Mouse (Mus musculus): ENCODE measurements at regions not wholly inside any gene's neighbourhood (a gene's known extent, or its start where the extent isn't known, plus 50 kb on each side); places are given as distances from the start of the nearest gene placed in this dataset.

DNA sequence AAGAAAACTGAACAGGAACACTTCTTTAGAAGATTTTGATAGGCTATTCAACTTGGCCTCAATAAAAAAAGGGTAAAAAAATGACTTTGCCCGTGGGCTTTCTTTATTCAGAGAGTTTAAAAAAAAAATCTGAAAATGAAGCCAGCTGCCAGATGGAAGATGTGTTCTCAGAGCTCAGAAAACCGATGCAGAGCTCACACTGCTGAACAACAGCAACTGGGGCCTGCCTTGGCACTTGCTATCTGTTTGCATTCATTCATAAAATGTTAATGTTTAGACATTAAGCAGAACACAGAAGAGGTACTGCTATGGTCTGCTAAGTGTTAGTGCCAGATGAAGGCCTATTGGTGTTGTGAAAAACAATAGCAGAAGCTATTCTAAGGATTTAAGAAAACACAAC lies 173.8 kb upstream of the Smc2 start:
- Histone ChIP-seq H3K9ac (replicated peaks; ENCODE audit: low read length) (no peak overlapping the region), H3K4me2 (ENCODE audit: low read length) (no peak overlapping the region), H3K36me3 (ENCODE audit: control insufficient read depth, insufficient read depth, low read length) (no peaks in the 10 kb centered on the region), H3K4me1 (ENCODE audit: control insufficient read depth, insufficient read depth, low read length) (no peaks in the 10 kb centered on the region), H3K4me3 (replicated peaks; ENCODE audit: low read depth, low read length) (no peak overlapping the region), H3K9me3 (ENCODE audit: control insufficient read depth, low read length) (no peaks in the 10 kb centered on the region), H3K27me3 (ENCODE audit: control insufficient read depth, insufficient read depth, low read length) (no peaks in the 10 kb centered on the region), H3K27ac (replicated peaks; ENCODE audit: low read depth, low read length) (no peak overlapping the region)
- no peak for ATAC-seq (ENCODE audit: low FRiP score, low TSS enrichment)
- WGBS, result 31% methylated on average over 2 of the region's 2 CpGs
- peak; percentile 8 for DNase-seq

DNA sequence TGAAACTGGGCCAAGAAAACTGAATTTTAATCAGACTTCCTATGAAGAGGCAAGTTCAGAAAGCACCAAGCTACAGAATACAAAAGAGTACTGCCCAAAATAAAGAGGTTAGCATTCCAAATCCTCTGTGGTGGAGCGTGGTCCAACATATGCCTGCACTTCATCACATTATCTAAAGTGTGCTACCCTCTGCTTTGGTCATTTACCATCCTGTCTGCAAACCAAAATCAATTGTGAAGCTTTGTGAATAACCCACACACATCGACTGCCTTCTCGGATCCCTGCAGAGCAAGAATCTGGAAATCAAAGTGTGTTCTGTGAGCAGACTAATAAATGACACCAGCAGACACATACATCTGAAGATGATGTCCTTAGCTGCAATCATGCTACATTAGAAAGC lies 156.6 kb upstream of the Smc2 start:
- 17% methylated on average over 3 of the region's 3 CpGs for WGBS
- Histone ChIP-seq H3K4me3 (replicated peaks; ENCODE audit: low read depth, low read length) (no peak overlapping the region), H3K9ac (replicated peaks; ENCODE audit: low read length) (no peak overlapping the region), H3K27me3 (ENCODE audit: control insufficient read depth, insufficient read depth, low read length) (no peaks in the 10 kb centered on the region), H3K4me2 (ENCODE audit: low read length) (no peak overlapping the region), H3K36me3 (ENCODE audit: control insufficient read depth, insufficient read depth, low read length) (no peaks in the 10 kb centered on the region), H3K9me3 (ENCODE audit: control insufficient read depth, low read length) (no peaks in the 10 kb centered on the region), H3K27ac (replicated peaks; ENCODE audit: low read depth, low read length) (no peak overlapping the region), H3K4me1 (ENCODE audit: control insufficient read depth, insufficient read depth, low read length) (no peaks in the 10 kb centered on the region)
- ATAC-seq (ENCODE audit: low FRiP score, low TSS enrichment) (no peak; the same call in 1 of the 2 replicates), DNase-seq (peak; percentile 45)

DNA sequence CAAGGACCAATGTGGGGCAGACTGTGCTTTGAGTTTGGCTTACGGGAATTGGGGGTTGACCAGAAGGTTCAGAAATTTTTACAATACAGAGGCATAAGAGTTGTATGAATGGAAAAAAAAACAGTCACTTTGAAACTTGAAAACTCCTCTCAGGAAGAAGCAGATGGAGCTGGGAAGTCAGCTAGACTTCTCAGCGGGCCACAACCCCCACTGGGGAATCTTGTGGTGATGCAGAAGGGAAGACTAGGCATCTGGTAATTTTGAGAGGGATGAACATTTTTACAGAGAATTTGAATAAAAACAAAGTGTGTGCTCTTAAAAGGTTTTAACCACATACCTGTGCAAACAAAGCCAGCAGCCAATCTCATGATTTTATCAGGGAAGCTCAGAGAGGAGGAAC lies 154.1 kb upstream of the Smc2 start:
- Histone ChIP-seq H3K4me3 (replicated peaks; ENCODE audit: low read depth, low read length) (no peak overlapping the region), H3K9me3 (ENCODE audit: control insufficient read depth, low read length) (no peaks in the 10 kb centered on the region), H3K4me1 (ENCODE audit: control insufficient read depth, insufficient read depth, low read length) (no peaks in the 10 kb centered on the region), H3K27me3 (ENCODE audit: control insufficient read depth, insufficient read depth, low read length) (no peaks in the 10 kb centered on the region), H3K9ac (replicated peaks; ENCODE audit: low read length) (no peak overlapping the region), H3K36me3 (ENCODE audit: control insufficient read depth, insufficient read depth, low read length) (no peaks in the 10 kb centered on the region), H3K4me2 (ENCODE audit: low read length) (no peak overlapping the region), H3K27ac (replicated peaks; ENCODE audit: low read depth, low read length) (no peak overlapping the region)
- ATAC-seq (ENCODE audit: low FRiP score, low TSS enrichment) (no peak), DNase-seq (no peak)
- 83% methylated on average over 2 of the region's 2 CpGs for WGBS

DNA sequence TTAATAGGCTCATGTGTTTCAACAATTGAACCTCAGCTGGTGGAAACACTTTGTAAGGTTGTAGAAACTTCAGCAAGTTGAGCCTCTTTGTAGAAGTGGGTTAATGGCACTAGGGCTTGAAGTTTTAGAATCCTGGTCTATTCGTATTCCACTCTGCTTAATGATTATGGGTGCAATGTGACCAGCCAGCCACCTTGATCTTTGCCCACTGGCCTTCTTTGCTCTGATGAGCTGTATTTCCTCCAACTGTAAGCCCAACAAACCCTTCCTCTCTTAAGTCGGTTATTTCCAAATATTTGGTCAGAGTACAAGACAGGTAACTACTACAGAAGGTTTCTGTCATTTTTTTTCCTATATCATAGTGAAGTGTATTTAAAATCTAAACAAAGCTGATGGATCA lies 145.4 kb upstream of the Smc2 start:
- no peaks in the 10 kb centered on the region for H3K36me3 ChIP-seq (ENCODE audit: control insufficient read depth, insufficient read depth, low read length)
- no peak overlapping the region for H3K4me2 ChIP-seq (ENCODE audit: low read length)
- no peak for DNase-seq
- H3K4me1 ChIP-seq (ENCODE audit: control insufficient read depth, insufficient read depth, low read length), result no peaks in the 10 kb centered on the region
- WGBS, result 93% methylated on average over 2 of the region's 2 CpGs
- no peak overlapping the region for H3K27ac ChIP-seq (replicated peaks; ENCODE audit: low read depth, low read length)
- no peak overlapping the region for H3K4me3 ChIP-seq (replicated peaks; ENCODE audit: low read depth, low read length)
- no peaks in the 10 kb centered on the region for H3K9me3 ChIP-seq (ENCODE audit: control insufficient read depth, low read length)
- no peaks in the 10 kb centered on the region for H3K27me3 ChIP-seq (ENCODE audit: control insufficient read depth, insufficient read depth, low read length)
- H3K9ac ChIP-seq (replicated peaks; ENCODE audit: low read length), result no peak overlapping the region
- ATAC-seq (ENCODE audit: low FRiP score, low TSS enrichment), result no peak

DNA sequence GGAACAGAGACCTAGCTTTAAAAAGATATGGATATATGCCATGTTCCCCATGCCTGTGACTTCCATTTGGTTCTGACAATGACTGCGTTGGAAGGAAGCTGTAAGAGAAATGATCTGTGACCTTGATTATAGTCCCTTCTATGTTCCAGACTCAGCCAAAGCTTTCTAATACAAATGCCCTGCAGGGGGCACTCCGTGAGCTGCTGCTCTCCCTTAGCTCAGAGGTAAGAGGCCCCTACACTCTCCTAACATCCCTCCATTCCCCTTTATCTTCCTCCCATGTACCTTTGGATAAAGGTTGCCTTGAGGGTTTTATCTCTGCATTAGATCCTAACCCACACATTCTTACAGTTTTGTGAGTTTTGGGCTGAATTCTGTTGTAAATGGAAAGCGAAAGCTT lies 139.8 kb upstream of the Smc2 start:
- no peak for ATAC-seq (ENCODE audit: low FRiP score, low TSS enrichment)
- WGBS, result 49% methylated on average over 3 of the region's 3 CpGs

DNA sequence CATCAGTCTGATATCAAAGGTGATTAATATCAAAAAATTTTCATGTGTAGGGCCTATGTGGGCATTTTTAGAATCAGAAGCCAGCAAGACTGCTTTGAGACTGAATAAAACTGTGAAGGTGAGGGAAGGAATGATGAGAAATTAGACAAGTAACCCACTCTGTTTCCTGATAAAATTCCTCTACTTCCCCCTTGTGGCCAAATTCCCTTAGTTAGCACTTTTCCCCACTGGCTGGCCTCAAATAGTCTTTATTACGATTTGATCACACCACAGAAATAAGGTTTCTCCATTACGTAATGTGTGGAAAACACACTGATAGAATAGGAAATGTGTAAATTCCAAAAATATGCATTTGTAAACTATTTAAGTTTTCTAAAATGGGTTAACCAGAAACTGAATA lies 137.4 kb upstream of the Smc2 start:
- peak; percentile 75 for DNase-seq
- no peaks in the 10 kb centered on the region for H3K4me1 ChIP-seq (ENCODE audit: control insufficient read depth, insufficient read depth, low read length)
- H3K36me3 ChIP-seq (ENCODE audit: control insufficient read depth, insufficient read depth, low read length), result no peaks in the 10 kb centered on the region
- no peak overlapping the region for H3K4me3 ChIP-seq (replicated peaks; ENCODE audit: low read depth, low read length)
- H3K9ac ChIP-seq (replicated peaks; ENCODE audit: low read length), result no peak overlapping the region
- H3K27me3 ChIP-seq (ENCODE audit: control insufficient read depth, insufficient read depth, low read length), result no peaks in the 10 kb centered on the region
- no peak overlapping the region for H3K4me2 ChIP-seq (ENCODE audit: low read length)
- H3K27ac ChIP-seq (replicated peaks; ENCODE audit: low read depth, low read length), result no peak overlapping the region
- ATAC-seq (ENCODE audit: low FRiP score, low TSS enrichment), result no peak
- 70% methylated on average over 2 of the region's 2 CpGs for WGBS
- H3K9me3 ChIP-seq (ENCODE audit: control insufficient read depth, low read length), result no peaks in the 10 kb centered on the region

More for the DNA sequence above, 139.8 kb upstream of the Smc2 start:
- Histone ChIP-seq H3K36me3 (ENCODE audit: control insufficient read depth, insufficient read depth, low read length) (no peaks in the 10 kb centered on the region), H3K9me3 (ENCODE audit: control insufficient read depth, low read length) (no peaks in the 10 kb centered on the region), H3K9ac (replicated peaks; ENCODE audit: low read length) (no peak overlapping the region), H3K4me1 (ENCODE audit: control insufficient read depth, insufficient read depth, low read length) (no peaks in the 10 kb centered on the region), H3K27ac (replicated peaks; ENCODE audit: low read depth, low read length) (no peak overlapping the region), H3K4me2 (ENCODE audit: low read length) (no peak overlapping the region), H3K4me3 (replicated peaks; ENCODE audit: low read depth, low read length) (no peak overlapping the region), H3K27me3 (ENCODE audit: control insufficient read depth, insufficient read depth, low read length) (no peaks in the 10 kb centered on the region)
- no peak for DNase-seq

DNA sequence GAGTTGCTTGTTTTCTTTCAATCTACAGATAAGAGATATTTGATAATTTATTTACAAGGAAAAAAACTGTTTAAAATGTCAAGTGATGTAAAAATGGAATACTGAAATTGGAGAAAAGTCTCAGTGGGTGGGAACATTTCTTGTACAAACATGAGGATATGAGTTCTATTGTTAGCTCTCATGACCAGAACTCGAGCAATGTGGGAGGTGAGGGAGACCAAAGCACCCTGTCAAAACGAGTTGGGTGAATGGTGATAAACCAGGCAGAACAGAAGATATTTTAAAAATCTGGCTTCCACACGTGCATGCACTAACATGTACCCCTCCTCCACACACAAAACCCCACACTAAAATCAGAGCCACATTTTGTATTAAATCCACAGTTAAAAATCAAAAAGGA lies 114.7 kb upstream of the Smc2 start:
- no peak overlapping the region for H3K4me2 ChIP-seq (ENCODE audit: low read length)
- no peaks in the 10 kb centered on the region for H3K36me3 ChIP-seq (ENCODE audit: control insufficient read depth, insufficient read depth, low read length)
- no peak overlapping the region for H3K9ac ChIP-seq (replicated peaks; ENCODE audit: low read length)
- no peaks in the 10 kb centered on the region for H3K4me1 ChIP-seq (ENCODE audit: control insufficient read depth, insufficient read depth, low read length)
- no peaks in the 10 kb centered on the region for H3K9me3 ChIP-seq (ENCODE audit: control insufficient read depth, low read length)
- H3K27ac ChIP-seq (replicated peaks; ENCODE audit: low read depth, low read length), result no peak overlapping the region
- ATAC-seq (ENCODE audit: low FRiP score, low TSS enrichment) (no peak), DNase-seq (no peak)
- no peak overlapping the region for H3K4me3 ChIP-seq (replicated peaks; ENCODE audit: low read depth, low read length)
- 59% methylated on average over 3 of the region's 3 CpGs for WGBS
- H3K27me3 ChIP-seq (ENCODE audit: control insufficient read depth, insufficient read depth, low read length), result no peaks in the 10 kb centered on the region

DNA sequence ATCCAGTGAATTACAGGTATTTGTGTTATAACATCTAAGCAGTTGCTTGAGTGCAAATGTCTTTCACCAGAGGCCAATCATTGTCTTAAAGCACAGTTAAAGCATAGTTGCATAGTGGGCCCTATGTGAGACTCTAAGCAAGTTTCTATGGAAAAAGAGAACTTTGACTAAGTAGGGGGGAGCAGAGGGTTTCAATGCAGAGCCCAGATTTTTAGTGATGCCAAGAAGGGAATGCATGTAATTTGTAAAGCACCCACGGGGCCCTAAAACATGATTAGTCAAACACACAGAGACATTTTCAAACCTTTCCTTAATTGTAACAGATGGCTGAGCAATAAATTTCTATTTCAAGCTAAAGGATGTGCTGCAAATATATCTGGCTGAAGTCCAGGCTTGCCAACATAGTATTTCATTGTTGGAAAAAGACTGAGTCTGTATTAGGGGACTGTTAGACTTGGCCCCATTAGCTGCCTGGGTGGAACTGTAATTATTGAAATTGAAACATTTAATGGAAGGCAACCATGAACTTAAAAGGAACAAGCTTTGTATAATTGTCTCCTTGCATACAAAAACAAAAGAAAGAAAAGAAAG lies 107.6 kb upstream of the Smc2 start:
- H3K9me3 ChIP-seq (ENCODE audit: control insufficient read depth, low read length), result no peaks in the 10 kb centered on the region
- H3K27me3 ChIP-seq (ENCODE audit: control insufficient read depth, insufficient read depth, low read length), result no peaks in the 10 kb centered on the region
- H3K4me2 ChIP-seq (ENCODE audit: low read length), result no peak overlapping the region
- no peak for ATAC-seq (ENCODE audit: low FRiP score, low TSS enrichment)
- 89% methylated on average over 1 of the region's 1 CpGs for WGBS
- peak; percentile 6 for DNase-seq
- H3K9ac ChIP-seq (replicated peaks; ENCODE audit: low read length), result no peak overlapping the region
- no peak overlapping the region for H3K27ac ChIP-seq (replicated peaks; ENCODE audit: low read depth, low read length)
- H3K4me3 ChIP-seq (replicated peaks; ENCODE audit: low read depth, low read length), result no peak overlapping the region
- H3K36me3 ChIP-seq (ENCODE audit: control insufficient read depth, insufficient read depth, low read length), result no peaks in the 10 kb centered on the region
- H3K4me1 ChIP-seq (ENCODE audit: control insufficient read depth, insufficient read depth, low read length), result no peaks in the 10 kb centered on the region

DNA sequence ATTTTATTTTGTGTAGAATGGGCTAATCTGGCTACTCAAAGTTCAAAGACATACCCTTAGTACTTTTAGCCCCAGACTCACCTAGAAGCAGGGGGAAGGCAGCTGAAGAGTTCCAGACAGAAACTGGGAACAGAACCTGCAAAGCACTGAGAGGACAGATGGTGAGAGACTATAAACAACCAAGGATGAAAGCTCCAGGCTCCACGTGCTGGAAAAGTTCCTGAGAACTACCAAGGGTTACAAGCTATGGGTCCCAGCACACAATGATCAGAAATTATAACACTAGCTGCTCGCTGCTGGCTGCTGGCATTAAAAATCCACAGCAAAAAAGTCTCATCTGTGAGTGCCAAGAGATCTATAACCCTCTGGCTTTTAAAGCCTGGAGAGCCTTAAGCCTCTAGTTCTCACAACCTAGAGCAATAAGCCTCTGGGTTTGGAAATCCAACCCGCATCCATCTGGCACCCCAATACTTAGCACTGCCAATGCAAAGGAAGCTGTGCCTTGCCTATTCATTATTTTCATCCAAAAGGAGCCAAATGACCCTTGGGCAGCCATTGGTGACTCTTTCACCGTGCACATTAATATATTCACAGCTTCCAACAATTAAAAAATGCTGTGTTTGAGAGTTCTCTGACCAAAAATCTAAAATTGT lies 102.6 kb upstream of the Smc2 start:
- Histone ChIP-seq H3K4me3 (replicated peaks; ENCODE audit: low read depth, low read length) (no peak overlapping the region), H3K36me3 (ENCODE audit: control insufficient read depth, insufficient read depth, low read length) (no peaks in the 10 kb centered on the region), H3K9ac (replicated peaks; ENCODE audit: low read length) (no peak overlapping the region), H3K4me2 (ENCODE audit: low read length) (no peak overlapping the region), H3K9me3 (ENCODE audit: control insufficient read depth, low read length) (no peaks in the 10 kb centered on the region), H3K27me3 (ENCODE audit: control insufficient read depth, insufficient read depth, low read length) (no peaks in the 10 kb centered on the region), H3K27ac (replicated peaks; ENCODE audit: low read depth, low read length) (no peak overlapping the region), H3K4me1 (ENCODE audit: control insufficient read depth, insufficient read depth, low read length) (no peaks in the 10 kb centered on the region)
- DNase-seq, result no peak
- WGBS, result 78% methylated on average over 4 of the region's 4 CpGs
- no peak for ATAC-seq (ENCODE audit: low FRiP score, low TSS enrichment)

All from midbrain, embryonic 14.5 days (tissue).